Mouse (Mus musculus) thymus, adult 2 months (tissue): Measurements from ENCODE around the gene Olfr92. TPM values are rescaled to one million over a fixed set of nuclear protein-coding genes. Genes with fewer than 3 reads are reported as not detected.

ENCODE experiments used
- DNase-seq: peaks from one replicate; pipeline ENCODE4 v3.0.0; 2021
- H3K27ac ChIP-seq: fragments of 200-500 bp; 2 replicates; pipeline ENCODE4 v1.5.1; 2012; ENCODE audit warnings: low read length, control low read depth; ENCODE audit not compliant: control insufficient read depth, insufficient read depth
- H3K27me3 ChIP-seq: fragments of 200-500 bp; 2 replicates; pipeline ENCODE4 v1.6.1; 2012; ENCODE audit warnings: mild to moderate bottlenecking, low read length, moderate library complexity, mixed read lengths; ENCODE audit not compliant: control insufficient read depth, insufficient read depth
- H3K36me3 ChIP-seq: fragments of 200-500 bp; 2 replicates; pipeline ENCODE4 v1.6.1; 2012; ENCODE audit warnings: mild to moderate bottlenecking, low read length, moderate library complexity; ENCODE audit not compliant: control insufficient read depth, insufficient read depth
- H3K4me1 ChIP-seq: fragments of 200-500 bp; replicated peaks from 2 replicates; pipeline ENCODE4 v1.6.1; 2012; ENCODE audit warnings: low read length; ENCODE audit not compliant: control insufficient read depth, insufficient read depth
- H3K4me3 ChIP-seq: fragments of 200-500 bp; 2 replicates; pipeline ENCODE4 v1.5.1; 2012; ENCODE audit warnings: mild to moderate bottlenecking, low read length, control low read depth, moderate library complexity; ENCODE audit not compliant: control insufficient read depth, insufficient read depth
- CTCF ChIP-seq: fragments of 200-500 bp; IDR thresholded peaks from 2 replicates; pipeline ENCODE4 v1.5.1; 2012; ENCODE audit warnings: mild to moderate bottlenecking, control low read depth, low read length, moderate library complexity, borderline replicate concordance; ENCODE audit not compliant: control insufficient read depth, poor library complexity, insufficient read depth; ENCODE audit errors: extremely low read depth
- POLR2A ChIP-seq: fragments of 200-500 bp; IDR thresholded peaks from 2 replicates; pipeline ENCODE4 v1.6.1; 2012; ENCODE audit warnings: mild to moderate bottlenecking, low read length, control low read depth, moderate library complexity; ENCODE audit not compliant: control insufficient read depth, poor library complexity, insufficient read depth; ENCODE audit errors: extremely low read depth
- WGBS: fragments of 180-500 bp; shearing (Covaris S2); methylation state at CpG from one replicate; pipeline ENCODE4 v1.1.7; 2018; 5-methylcytosine and 5-hydroxymethylcytosine counted together
- polyA plus RNA-seq: library from polyadenylated mRNA; depleted of rRNA; stranded (reverse); fragments of >200 nt; gene quantifications from 2 replicates; pipeline ENCODE4 v1.2.3, GENCODE M21; 2012; rRNA removed

The Olfr92 gene
- polyA plus RNA-seq, 1 experiment = not detected

- Histone ChIP-seq H3K27ac (no peak overlapping the region), H3K36me3 (peaks cover 58% of the 10 kb centered on the region)
- 94% methylated on average over 10 of the region's 10 CpGs for WGBS
Observed at GRCm38 (mm10) chr17:37063063-37063462, 56.8 kb downstream of the Olfr92 start.

DNA sequence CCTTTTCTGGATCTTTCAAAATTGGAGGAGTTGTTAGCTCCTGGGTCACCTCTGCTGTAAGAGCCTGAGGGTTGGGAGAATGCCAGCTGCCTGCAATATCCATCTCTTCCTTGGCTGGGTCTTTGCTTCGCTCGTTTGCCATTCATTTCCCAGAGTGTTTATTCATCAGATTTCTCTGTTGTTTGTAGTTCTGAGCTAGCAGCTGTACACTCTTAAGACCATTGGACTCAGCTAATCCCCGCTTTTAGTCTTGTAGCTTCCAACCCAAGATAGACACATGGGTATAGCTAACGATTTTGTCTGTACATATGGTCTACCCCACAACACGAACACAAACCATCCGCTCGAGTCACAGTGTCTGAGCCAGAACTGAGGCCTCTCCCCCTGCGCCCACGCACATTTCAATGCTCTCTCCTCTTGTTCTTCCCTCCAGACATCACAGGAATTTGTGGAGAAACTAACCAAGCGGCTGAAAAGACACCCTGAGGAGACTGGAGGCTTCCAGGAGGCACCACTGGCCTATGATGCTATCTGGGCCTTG, 57.7 kb downstream of the Olfr92 start:
- H3K4me1 ChIP-seq = no peaks in the 10 kb centered on the region
- no peak overlapping the region for H3K27ac ChIP-seq
- DNase-seq = no peak
- H3K4me3 ChIP-seq = no peak overlapping the region
- H3K27me3 ChIP-seq = no peaks in the 10 kb centered on the region
- TF ChIP-seq CTCF (no peak), POLR2A (no peak)
- WGBS = 94% methylated on average over 10 of the region's 10 CpGs
- peaks cover 56% of the 10 kb centered on the region for H3K36me3 ChIP-seq

More at GRCm38 (mm10) chr17:37063063-37063462, 56.8 kb downstream of the Olfr92 start:
- TF ChIP-seq CTCF (no peak), POLR2A (no peak)
- no peaks in the 10 kb centered on the region for H3K27me3 ChIP-seq
- no peaks in the 10 kb centered on the region for H3K4me1 ChIP-seq
- DNase-seq = no peak
- H3K4me3 ChIP-seq = no peak overlapping the region

- no peak for DNase-seq
- no peaks in the 10 kb centered on the region for H3K4me1 ChIP-seq
- TF ChIP-seq POLR2A = no peak
- TF ChIP-seq CTCF = no peak
- no peaks in the 10 kb centered on the region for H3K27me3 ChIP-seq
- no peak overlapping the region for H3K4me3 ChIP-seq
- H3K36me3 ChIP-seq = peaks cover 55% of the 10 kb centered on the region
- 90% methylated on average over 3 of the region's 3 CpGs for WGBS
- H3K27ac ChIP-seq = no peak overlapping the region
Observed at GRCm38 (mm10) chr17:37061435-37061834, 58.5 kb downstream of the Olfr92 start.

Other genes with a start within 250 kb of the Olfr92 start
- 0.38 and 0.71 TPM in 2 replicates for gene Trim40, start 230.0 kb downstream of the Olfr92 start, polyA plus RNA-seq
- 0.31 and 0.38 TPM in 2 replicates for gene Trim31, start 222.0 kb downstream of the Olfr92 start, polyA plus RNA-seq
- gene Rnf39, start 177.2 kb downstream of the Olfr92 start, polyA plus RNA-seq = 3.8 and 4.2 TPM in 2 replicates
- 61.5 and 82.3 TPM in 2 replicates for gene Ppp1r11, start 168.3 kb downstream of the Olfr92 start, polyA plus RNA-seq
- 54.1 and 58.7 TPM in 2 replicates for gene Znrd1, start 161.5 kb downstream of the Olfr92 start, polyA plus RNA-seq
- gene Znrd1as, start 161.5 kb downstream of the Olfr92 start, polyA plus RNA-seq = 0.85 and 1.0 TPM in 2 replicates
- not detected in 2 replicates for gene 2410137M14Rik, start 138.9 kb downstream of the Olfr92 start, polyA plus RNA-seq
- 0.32 and 0.34 TPM in 2 replicates for gene H2-M5, start 130.6 kb downstream of the Olfr92 start, polyA plus RNA-seq
- 0.94 and 1.1 TPM in 2 replicates for gene Zfp57, start 118.9 kb downstream of the Olfr92 start, polyA plus RNA-seq
- not detected in 2 replicates for gene Mog, start 96.7 kb downstream of the Olfr92 start, polyA plus RNA-seq
- gene Gabbr1, start 74.1 kb downstream of the Olfr92 start, polyA plus RNA-seq = 124 and 135 TPM in 2 replicates
- not detected in 2 replicates for gene Olfr90, start 31.6 kb downstream of the Olfr92 start, polyA plus RNA-seq
- gene Olfr91, start 21.8 kb downstream of the Olfr92 start, polyA plus RNA-seq = not detected in 2 replicates
- 0.09 TPM in 1 of 2 replicates, not detected in the other for gene Olfr93, start 41.4 kb upstream of the Olfr92 start, polyA plus RNA-seq
- 34.0 and 39.1 TPM in 2 replicates for gene Ubd, start 73.8 kb upstream of the Olfr92 start, polyA plus RNA-seq
- gene Olfr94, start 80.9 kb upstream of the Olfr92 start, polyA plus RNA-seq = not detected in 2 replicates
- gene Olfr95, start 93.0 kb upstream of the Olfr92 start, polyA plus RNA-seq = 0.03 TPM in 1 of 2 replicates, not detected in the other
- not detected in 2 replicates for gene Olfr96, start 100.1 kb upstream of the Olfr92 start, polyA plus RNA-seq
- gene Olfr97, start 117.2 kb upstream of the Olfr92 start, polyA plus RNA-seq = not detected in 2 replicates
- not detected in 2 replicates for gene Olfr98, start 143.7 kb upstream of the Olfr92 start, polyA plus RNA-seq
- gene H2-M3, start 150.1 kb upstream of the Olfr92 start, polyA plus RNA-seq = 24.2 and 24.3 TPM in 2 replicates
- not detected in 2 replicates for gene Olfr99, start 163.4 kb upstream of the Olfr92 start, polyA plus RNA-seq
- not detected in 2 replicates for gene Olfr101, start 184.2 kb upstream of the Olfr92 start, polyA plus RNA-seq
- 0.19 TPM in 1 of 2 replicates, not detected in the other for gene Olfr102, start 197.0 kb upstream of the Olfr92 start, polyA plus RNA-seq
- gene Olfr103, start 219.6 kb upstream of the Olfr92 start, polyA plus RNA-seq = not detected in 2 replicates
- gene Olfr104-ps, start 239.5 kb upstream of the Olfr92 start, polyA plus RNA-seq = not detected in 2 replicates